Mouse (Mus musculus): ENCODE measurements around the gene Oaz1. TPM values are rescaled to one million over a fixed set of nuclear protein-coding genes. Genes with fewer than 3 reads are reported as not detected.

Gene Oaz1
- polyA plus RNA-seq, 1 experiment from 2014 or later, result 2,053 TPM

DNA sequence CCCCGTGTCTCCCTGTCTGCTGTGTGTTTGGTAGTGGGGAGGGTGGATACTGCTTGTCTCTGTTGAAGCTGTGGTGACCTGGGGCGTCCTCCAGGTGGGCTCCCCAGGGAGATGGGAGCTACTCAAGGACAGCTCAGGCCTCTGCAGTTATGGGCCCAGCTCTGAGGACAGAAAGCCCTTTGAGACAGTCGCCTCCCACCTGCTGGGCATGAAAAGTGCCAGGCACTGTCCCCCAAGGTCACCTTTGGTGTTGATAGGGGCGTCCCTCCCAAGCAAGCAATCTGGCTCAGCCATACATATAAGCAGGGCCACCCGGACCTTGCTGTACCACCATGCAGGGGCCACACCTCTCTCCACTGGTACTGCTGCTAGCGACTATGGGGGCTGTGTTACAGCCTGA is 21.5 kb upstream of the Oaz1 start, which contains the start of gene Amh:
Gene Amh (plus strand): TSS at position 328 of the 400 bp plus-strand sequence.
- Histone ChIP-seq H3K4me2 (no peak within 1 kb of the TSS), H3K9me3 (no peaks in the 10 kb centered on the region), H3K4me3 (no peak within 1 kb of the TSS), H3K27ac (replicated peaks) (peak within 1 kb of the TSS; percentile 36; the same call in 1 of the 2 replicates), H3K9ac (peak within 1 kb of the TSS; percentile 56), H3K4me1 (peaks cover 61% of the 10 kb centered on the region), H3K27me3 (replicated peaks) (peaks cover 32% of the 10 kb centered on the region), H3K36me3 (peaks cover 51% of the 10 kb centered on the region)
- WGBS, result 57% methylated on average over 6 of the region's 6 CpGs
- no peak for ATAC-seq (ENCODE audit: extremely low read depth, insufficient number of reproducible peaks, low FRiP score, low TSS enrichment)

DNA sequence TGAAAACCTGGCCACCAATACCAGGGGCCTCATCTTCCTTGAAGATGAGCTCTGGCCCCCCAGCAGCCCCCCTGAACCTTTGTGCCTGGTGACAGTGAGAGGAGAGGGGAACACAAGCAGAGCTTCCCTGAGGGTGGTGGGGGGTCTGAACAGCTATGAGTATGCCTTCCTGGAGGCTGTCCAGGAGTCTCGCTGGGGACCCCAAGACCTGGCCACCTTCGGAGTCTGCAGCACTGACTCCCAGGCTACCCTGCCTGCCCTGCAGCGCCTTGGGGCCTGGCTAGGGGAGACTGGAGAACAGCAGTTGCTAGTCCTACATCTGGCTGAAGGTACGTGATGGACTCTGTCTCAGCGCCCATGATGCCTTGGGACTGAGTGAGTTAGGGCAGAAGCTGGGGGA is 21.1 kb upstream of the Oaz1 start:
- Histone ChIP-seq H3K27ac (replicated peaks) (0 out of 2 replicates have a peak overlapping the region, but pooled peaks have one; percentile 36), H3K4me3 (no peak overlapping the region), H3K4me1 (peaks cover 61% of the 10 kb centered on the region), H3K9me3 (no peaks in the 10 kb centered on the region), H3K27me3 (replicated peaks) (peaks cover 35% of the 10 kb centered on the region), H3K9ac (peak overlapping the region; percentile 56), H3K4me2 (no peak overlapping the region), H3K36me3 (peaks cover 47% of the 10 kb centered on the region)
- ATAC-seq (ENCODE audit: extremely low read depth, insufficient number of reproducible peaks, low FRiP score, low TSS enrichment), result no peak
- WGBS, result 78% methylated on average over 5 of the region's 5 CpGs

DNA sequence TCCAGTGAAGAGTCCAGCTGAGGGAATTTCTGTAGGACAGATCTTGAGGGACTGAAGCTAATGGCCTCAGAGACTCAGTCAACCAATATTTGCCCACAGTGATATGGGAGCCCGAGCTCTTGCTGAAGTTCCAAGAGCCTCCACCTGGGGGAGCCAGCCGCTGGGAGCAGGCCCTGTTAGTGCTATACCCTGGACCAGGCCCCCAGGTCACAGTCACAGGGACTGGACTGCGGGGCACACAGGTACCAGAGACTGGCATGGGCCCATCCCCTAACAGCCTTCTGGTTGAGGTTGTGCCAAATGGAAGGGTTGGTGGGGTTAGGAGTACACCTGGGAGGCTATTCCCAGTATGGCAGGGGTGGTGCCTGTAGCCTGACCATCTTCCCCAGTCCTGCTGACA is 20.5 kb upstream of the Oaz1 start:
- peaks cover 61% of the 10 kb centered on the region for H3K4me1 ChIP-seq
- 21% methylated on average over 3 of the region's 3 CpGs for WGBS
- H3K9me3 ChIP-seq, result no peaks in the 10 kb centered on the region
- no peak overlapping the region for H3K4me2 ChIP-seq
- peaks cover 46% of the 10 kb centered on the region for H3K36me3 ChIP-seq
- ATAC-seq (ENCODE audit: extremely low read depth, insufficient number of reproducible peaks, low FRiP score, low TSS enrichment), result no peak
- H3K4me3 ChIP-seq, result no peak overlapping the region
- peaks cover 39% of the 10 kb centered on the region for H3K27me3 ChIP-seq (replicated peaks)
- no peak overlapping the region for H3K27ac ChIP-seq (replicated peaks)
- H3K9ac ChIP-seq, result no peak overlapping the region

DNA sequence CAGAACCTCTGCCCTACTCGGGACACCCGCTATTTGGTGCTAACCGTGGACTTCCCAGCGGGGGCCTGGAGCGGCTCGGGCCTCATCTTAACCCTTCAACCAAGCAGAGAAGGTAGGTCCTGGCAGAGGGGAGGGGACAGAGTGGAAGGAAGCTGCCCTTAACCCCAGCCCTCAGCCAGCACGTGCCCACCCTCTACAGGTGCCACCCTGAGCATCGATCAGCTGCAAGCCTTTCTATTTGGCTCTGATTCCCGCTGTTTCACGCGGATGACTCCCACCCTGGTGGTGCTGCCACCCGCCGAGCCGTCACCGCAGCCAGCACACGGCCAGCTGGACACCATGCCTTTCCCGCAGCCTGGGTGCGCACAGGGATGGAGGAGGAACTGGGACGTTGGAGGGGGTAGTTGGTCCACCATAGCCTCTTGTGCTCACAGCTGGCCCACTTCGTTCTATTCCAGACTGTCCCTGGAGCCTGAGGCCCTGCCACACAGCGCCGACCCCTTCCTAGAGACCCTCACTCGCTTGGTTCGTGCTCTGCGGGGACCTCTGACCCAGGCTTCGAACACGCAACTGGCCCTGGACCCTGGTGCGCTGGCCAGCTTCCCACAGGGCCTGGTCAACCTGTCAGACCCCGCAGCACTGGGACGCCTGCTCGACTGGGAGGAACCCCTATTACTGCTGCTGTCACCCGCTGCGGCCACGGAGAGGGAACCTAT is 20.0 kb upstream of the Oaz1 start:
- Histone ChIP-seq H3K9ac (peak overlapping the region; percentile 87), H3K9me3 (no peaks in the 10 kb centered on the region), H3K27ac (replicated peaks) (peak overlapping the region; percentile 81), H3K4me3 (peak overlapping the region; percentile 55), H3K36me3 (peaks cover 40% of the 10 kb centered on the region), H3K4me1 (peaks cover 61% of the 10 kb centered on the region), H3K4me2 (peak overlapping the region; percentile 93), H3K27me3 (replicated peaks) (peaks cover 39% of the 10 kb centered on the region)
- ATAC-seq (ENCODE audit: extremely low read depth, insufficient number of reproducible peaks, low FRiP score, low TSS enrichment), result no peak
- 45% methylated on average over 34 of the region's 34 CpGs for WGBS

DNA sequence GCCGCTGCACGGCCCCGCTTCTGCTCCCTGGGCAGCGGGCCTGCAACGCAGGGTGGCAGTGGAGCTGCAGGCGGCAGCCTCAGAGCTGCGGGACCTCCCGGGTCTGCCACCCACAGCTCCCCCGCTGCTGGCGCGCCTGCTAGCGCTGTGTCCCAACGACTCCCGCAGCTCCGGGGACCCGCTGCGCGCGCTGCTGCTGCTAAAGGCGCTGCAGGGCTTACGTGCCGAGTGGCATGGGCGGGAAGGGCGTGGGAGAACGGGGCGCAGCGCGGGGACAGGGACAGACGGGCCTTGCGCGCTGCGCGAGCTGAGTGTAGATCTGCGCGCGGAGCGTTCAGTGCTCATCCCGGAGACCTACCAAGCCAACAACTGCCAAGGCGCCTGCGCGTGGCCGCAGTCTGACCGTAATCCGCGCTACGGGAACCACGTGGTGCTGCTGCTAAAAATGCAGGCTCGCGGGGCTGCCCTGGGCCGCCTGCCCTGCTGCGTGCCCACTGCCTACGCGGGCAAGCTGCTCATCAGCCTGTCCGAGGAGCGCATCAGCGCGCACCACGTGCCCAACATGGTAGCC is 19.3 kb upstream of the Oaz1 start:
- Histone ChIP-seq H3K4me3 (peak overlapping the region; percentile 55), H3K27ac (replicated peaks) (peak overlapping the region; percentile 81), H3K9me3 (no peaks in the 10 kb centered on the region), H3K27me3 (replicated peaks) (peaks cover 39% of the 10 kb centered on the region), H3K36me3 (peaks cover 34% of the 10 kb centered on the region), H3K4me1 (peaks cover 62% of the 10 kb centered on the region), H3K9ac (peak overlapping the region; percentile 87), H3K4me2 (peak overlapping the region; percentile 93)
- peak; percentile 51 for ATAC-seq (ENCODE audit: extremely low read depth, insufficient number of reproducible peaks, low FRiP score, low TSS enrichment)
- WGBS, result under 1% methylated on average over 58 of the region's 58 CpGs

DNA sequence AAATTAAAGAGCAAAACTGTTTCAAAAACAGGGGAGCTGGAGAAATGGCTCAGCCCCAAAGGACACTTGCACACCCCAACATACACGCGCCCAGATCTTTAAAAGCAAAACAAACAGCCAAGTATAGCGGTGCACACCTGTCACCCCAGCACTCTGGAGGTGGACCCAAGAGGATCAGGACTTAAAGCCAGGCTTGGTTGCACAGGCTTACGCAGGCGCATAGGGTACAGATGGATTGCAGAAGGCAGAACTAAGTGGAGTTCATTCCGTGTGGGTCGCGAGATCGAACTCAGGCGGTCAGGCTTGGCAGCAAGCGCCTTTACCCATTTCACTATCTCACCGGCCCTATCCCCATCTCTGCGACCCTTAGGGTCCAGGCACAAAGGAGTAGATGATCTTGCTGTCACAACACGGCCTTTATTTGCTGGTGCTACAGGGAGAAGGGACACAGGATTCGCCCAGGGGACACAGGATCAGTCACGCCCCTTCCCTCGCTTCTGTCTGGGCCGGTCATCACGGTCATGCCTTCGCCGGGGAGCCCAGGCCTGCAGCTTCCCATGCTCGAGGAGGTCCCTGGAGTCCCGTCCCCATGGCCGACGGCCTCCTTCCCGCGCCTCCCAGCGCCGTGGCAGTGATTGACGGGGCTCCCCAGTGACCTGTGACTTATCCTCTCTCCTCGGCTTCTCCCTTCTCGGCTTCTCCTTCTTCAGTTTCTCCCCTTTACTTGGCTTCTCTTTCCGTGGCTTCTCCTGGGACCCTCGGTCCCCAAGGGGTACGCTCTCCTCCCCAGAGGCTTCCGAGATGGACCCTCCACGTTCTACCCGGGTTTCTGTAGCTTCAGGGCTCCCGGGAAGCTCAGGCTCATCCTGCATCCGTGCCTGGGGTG is 18.1 kb upstream of the Oaz1 start:
- Histone ChIP-seq H3K4me3 (peak overlapping the region; percentile 55), H3K9ac (peak overlapping the region; percentile 87), H3K4me2 (peak overlapping the region; percentile 93), H3K4me1 (peaks cover 68% of the 10 kb centered on the region), H3K36me3 (peaks cover 22% of the 10 kb centered on the region), H3K9me3 (no peaks in the 10 kb centered on the region), H3K27ac (replicated peaks) (peak overlapping the region; percentile 81), H3K27me3 (replicated peaks) (peaks cover 46% of the 10 kb centered on the region)
- WGBS, result 18% methylated on average over 40 of the region's 40 CpGs
- ATAC-seq (ENCODE audit: extremely low read depth, insufficient number of reproducible peaks, low FRiP score, low TSS enrichment), result no peak

DNA sequence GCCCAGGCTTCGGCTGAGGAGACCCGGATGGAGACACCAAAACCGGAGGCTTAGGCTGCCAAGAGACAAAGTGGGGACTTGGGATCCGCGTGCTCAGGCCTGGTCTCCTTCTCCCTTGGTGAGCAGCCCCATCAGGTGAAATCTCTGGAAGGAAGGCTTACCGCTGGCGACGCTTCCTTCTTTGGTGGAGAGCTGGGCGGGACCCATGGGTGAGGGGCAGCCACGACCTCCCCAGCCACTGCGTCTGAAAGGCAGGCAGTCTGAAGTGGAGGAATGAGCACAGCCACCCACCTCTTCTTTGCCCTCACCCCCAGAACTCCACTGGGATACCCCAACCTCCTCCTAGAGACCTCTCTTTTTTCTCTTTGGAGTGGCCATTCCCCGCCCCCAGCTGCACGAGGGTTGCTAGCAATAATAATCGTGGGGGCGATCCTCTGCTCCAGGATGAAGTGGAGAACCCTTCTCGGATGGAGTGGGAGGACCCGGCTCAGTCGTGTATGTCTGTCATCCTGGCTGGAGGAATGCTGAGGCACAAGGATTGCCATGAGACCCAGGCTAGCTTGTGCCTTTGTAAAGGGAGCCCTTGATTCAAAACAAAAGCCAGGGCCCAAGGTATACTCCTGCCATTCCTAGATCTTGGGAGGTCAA is 17.3 kb upstream of the Oaz1 start:
- WGBS, result 6% methylated on average over 18 of the region's 18 CpGs
- peak overlapping the region; percentile 81 for H3K27ac ChIP-seq (replicated peaks)

DNA sequence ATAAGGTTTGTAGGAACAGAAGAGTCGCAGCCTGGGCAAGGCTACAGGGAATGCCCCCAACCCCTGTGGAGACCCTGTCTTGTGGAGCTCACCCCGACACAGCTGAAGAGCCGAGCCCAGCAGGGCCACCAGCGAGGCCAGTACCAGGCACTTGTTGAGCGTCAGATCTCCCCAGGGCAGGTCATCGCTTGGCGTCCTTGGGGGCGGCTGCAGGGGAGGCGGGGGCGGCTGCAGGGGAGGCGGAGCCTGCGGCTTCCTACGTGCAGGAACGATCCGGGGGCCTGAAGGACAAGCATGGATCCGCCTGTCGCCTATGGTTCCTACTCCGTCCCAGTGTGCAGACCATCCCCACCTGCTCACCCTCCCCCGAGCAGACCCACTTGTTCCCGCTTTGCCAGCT is 16.4 kb upstream of the Oaz1 start:
- Histone ChIP-seq H3K4me1 (peaks cover 61% of the 10 kb centered on the region), H3K27me3 (replicated peaks) (peaks cover 50% of the 10 kb centered on the region), H3K36me3 (peaks cover 4% of the 10 kb centered on the region; the same call in 1 of the 2 replicates), H3K9ac (peak overlapping the region; percentile 69), H3K4me2 (peak overlapping the region; percentile 93), H3K9me3 (no peaks in the 10 kb centered on the region), H3K4me3 (peak overlapping the region; percentile 36), H3K27ac (replicated peaks) (no peak overlapping the region)
- ATAC-seq (ENCODE audit: extremely low read depth, insufficient number of reproducible peaks, low FRiP score, low TSS enrichment), result no peak
- WGBS, result 2% methylated on average over 20 of the region's 20 CpGs

More for the DNA sequence above, 17.3 kb upstream of the Oaz1 start:
- peak overlapping the region; percentile 55 for H3K4me3 ChIP-seq
- H3K36me3 ChIP-seq, result peaks cover 14% of the 10 kb centered on the region
- peak overlapping the region; percentile 87 for H3K9ac ChIP-seq
- H3K9me3 ChIP-seq, result no peaks in the 10 kb centered on the region
- ATAC-seq (ENCODE audit: extremely low read depth, insufficient number of reproducible peaks, low FRiP score, low TSS enrichment), result no peak
- H3K4me1 ChIP-seq, result peaks cover 68% of the 10 kb centered on the region
- H3K27me3 ChIP-seq (replicated peaks), result peaks cover 50% of the 10 kb centered on the region
- peak overlapping the region; percentile 93 for H3K4me2 ChIP-seq

DNA sequence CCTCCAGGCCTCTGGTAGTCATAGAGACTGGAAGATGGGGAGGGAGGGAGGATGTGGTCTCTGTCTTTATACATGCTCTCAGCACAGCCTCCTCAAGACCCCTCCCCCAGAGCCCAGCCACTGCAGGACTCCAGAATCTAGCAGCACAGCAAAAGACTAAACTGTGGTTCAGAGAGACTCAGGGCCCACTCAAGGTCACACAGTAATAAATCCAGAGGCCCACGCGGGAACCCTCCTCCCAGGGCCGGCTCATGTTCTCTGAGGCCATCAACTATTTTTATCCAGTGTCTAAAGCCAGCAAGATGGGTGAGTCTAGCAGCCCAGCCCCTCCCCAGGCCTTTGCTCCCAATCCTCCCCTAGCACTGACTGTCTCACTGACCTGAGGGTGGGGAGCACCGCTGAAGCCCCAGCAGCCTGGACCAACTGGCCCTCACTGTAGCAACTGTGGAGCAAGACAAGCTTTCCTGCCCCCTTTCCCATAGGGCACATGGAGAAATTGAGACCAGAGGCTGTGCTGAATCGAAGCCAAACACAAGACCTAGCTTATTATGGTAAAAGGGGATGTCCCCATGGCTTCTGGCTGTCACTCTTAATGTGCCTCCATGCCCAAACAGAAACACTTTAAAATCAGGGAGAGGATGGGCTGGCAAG is 13.9 kb upstream of the Oaz1 start:
- ATAC-seq (ENCODE audit: extremely low read depth, insufficient number of reproducible peaks, low FRiP score, low TSS enrichment), result no peak
- Histone ChIP-seq H3K9ac (0 out of 2 replicates have a peak overlapping the region, but pooled peaks have one; percentile 42), H3K27me3 (replicated peaks) (peaks cover 40% of the 10 kb centered on the region), H3K4me3 (no peak overlapping the region), H3K9me3 (no peaks in the 10 kb centered on the region), H3K36me3 (no peaks in the 10 kb centered on the region), H3K4me1 (peaks cover 39% of the 10 kb centered on the region), H3K27ac (replicated peaks) (no peak overlapping the region), H3K4me2 (no peak overlapping the region)
- 40% methylated on average over 5 of the region's 5 CpGs for WGBS

DNA sequence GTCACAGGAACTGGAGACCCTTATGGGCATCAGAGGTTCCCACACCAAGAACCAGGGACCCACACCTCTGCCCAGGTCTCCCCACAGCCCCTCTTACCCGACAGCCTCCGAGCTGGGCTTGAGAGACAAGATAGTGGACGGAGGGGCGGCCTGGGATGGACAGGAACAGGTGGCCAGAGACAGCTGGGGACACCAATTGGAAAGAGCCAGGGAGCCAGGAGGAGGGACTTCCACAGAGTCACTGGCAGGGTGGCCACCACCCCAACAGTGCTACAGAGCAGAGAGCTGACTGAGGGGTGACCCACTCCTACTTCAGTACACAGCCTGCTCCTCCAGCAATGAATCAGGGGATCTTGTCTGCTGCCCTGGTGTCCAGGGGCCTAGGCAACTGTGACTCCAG is 13.1 kb upstream of the Oaz1 start, which contains the start of gene Jsrp1:
Gene Jsrp1 (minus strand): TSS at position 133 of the 400 bp plus-strand sequence.
- H3K9ac ChIP-seq, result 0 out of 2 replicates have a peak within 1 kb of the TSS, but pooled peaks have one; percentile 42
- H3K4me3 ChIP-seq, result no peak within 1 kb of the TSS
- H3K27me3 ChIP-seq (replicated peaks), result peaks cover 32% of the 10 kb centered on the region
- no peaks in the 10 kb centered on the region for H3K36me3 ChIP-seq
- H3K27ac ChIP-seq (replicated peaks), result no peak within 1 kb of the TSS
- ATAC-seq (ENCODE audit: extremely low read depth, insufficient number of reproducible peaks, low FRiP score, low TSS enrichment), result no peak
- H3K9me3 ChIP-seq, result no peaks in the 10 kb centered on the region
- H3K4me2 ChIP-seq, result no peak within 1 kb of the TSS
- H3K4me1 ChIP-seq, result peaks cover 31% of the 10 kb centered on the region
- WGBS, result 67% methylated on average over 4 of the region's 4 CpGs

All from heart, embryonic 13.5 days (tissue).